Mouse (Mus musculus) bone marrow macrophage, adult 2 months (primary cell): ENCODE results near the gene Zfp276.

Source experiments
- CTCF ChIP-seq: IDR thresholded peaks from 2 replicates; pipeline ENCODE4 v1.5.1; 2012; ENCODE audit warnings: low read depth, mild to moderate bottlenecking, low read length, moderate library complexity
- POLR2A ChIP-seq: IDR thresholded peaks from 2 replicates; pipeline ENCODE4 v1.6.1; 2012; ENCODE audit warnings: mild to moderate bottlenecking, low read depth, low read length, borderline replicate concordance

DNA sequence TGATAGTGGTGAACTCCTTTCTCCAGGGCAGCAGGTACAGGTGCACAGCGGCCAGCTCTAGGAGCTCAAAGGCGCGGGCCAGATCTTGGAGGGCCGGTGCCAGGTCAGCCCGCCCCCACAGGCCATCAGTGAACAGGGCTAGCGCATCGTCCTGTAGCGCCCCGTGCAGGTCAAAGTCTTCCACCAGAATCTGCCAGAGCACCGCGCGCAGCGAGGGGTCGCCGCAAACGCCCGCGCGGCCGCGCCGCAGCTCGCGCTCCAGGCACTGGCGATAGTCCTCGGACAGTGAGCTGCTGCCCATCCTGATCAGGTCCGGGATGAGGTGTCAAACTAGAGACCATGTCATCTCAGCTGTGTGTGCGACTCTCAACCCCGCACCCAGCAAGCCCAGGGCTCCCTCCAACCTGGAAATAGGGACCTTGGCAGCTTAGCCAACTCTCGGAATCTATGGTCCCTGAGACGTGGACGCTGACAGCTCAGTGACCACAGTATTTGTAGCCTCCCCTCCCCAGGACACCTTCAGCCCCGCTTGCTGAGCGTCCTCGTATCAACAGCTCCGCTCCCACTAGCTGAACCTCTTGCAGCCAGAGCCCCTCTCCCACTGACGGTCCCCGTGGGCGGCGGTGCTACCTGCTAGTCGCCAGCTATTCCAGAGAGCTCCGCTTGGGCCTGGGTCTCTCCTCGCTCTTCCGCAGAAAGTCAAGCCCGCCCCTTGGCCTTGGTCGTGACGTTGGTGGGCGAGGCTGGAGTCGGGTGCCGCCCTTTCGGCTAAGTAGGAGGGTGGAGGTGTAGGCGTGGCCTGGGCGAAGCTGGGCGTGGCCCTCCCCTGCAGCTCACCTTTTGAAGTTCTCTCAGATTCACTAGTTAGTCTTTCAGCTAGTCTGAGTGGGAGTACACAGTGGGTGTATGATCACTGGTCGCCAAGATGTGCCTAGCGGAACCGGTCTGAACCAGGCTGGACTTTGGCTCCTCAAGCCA, 18.2 kb upstream of the Zfp276 start, which contains the start of gene Spata2l:
- TF ChIP-seq CTCF, result no peak
- no peak for TF ChIP-seq POLR2A
